Mouse (Mus musculus) lung, postnatal 14 days (tissue): ENCODE results near the gene Cep170.
A peak's percentile ranks its signal among the peaks of the same experiment; 100 is the strongest.

Experiments used
- DNase-seq: peaks from one replicate; pipeline ENCODE4 v3.0.0; 2021

The Cep170 gene

GRCm38 (mm10) chr1:176824611-176825010 is 10.7 kb upstream of the Cep170 start:
- DNase-seq: no peak

GRCm38 (mm10) chr1:176823889-176824288 is 10.0 kb upstream of the Cep170 start:
- no peak for DNase-seq

- DNase-seq: no peak
These were observed 9.1 kb upstream of the Cep170 start for GRCm38 (mm10) chr1:176822949-176823348.

GRCm38 (mm10) chr1:176821929-176822328 is 8.1 kb upstream of the Cep170 start:
- no peak for DNase-seq

- DNase-seq: peak; percentile 64
These were observed 4.9 kb upstream of the Cep170 start for GRCm38 (mm10) chr1:176818763-176819162.

- DNase-seq: no peak
These were observed 4.3 kb upstream of the Cep170 start for GRCm38 (mm10) chr1:176818147-176818546.

GRCm38 (mm10) chr1:176816728-176817127 is 2.9 kb upstream of the Cep170 start:
- DNase-seq: no peak

GRCm38 (mm10) chr1:176814591-176815062 is 760 bp upstream of the Cep170 start, which contains the start of gene Sdccag8:
TSS of gene Sdccag8 (plus strand) at chr1:176814660.
- DNase-seq: peak; percentile 94

- peak; percentile 68 for DNase-seq
These were observed 403 bp downstream of the Cep170 start for GRCm38 (mm10) chr1:176813292-176814035.

GRCm38 (mm10) chr1:176812491-176813291 is 1.2 kb downstream of the Cep170 start:
- DNase-seq: no peak

GRCm38 (mm10) chr1:176811892-176812291 is 2.0 kb downstream of the Cep170 start:
- DNase-seq: no peak

- no peak for DNase-seq
These were observed 3.7 kb downstream of the Cep170 start for GRCm38 (mm10) chr1:176810161-176810560.

GRCm38 (mm10) chr1:176800728-176801365 is 13.0 kb downstream of the Cep170 start:
- peak; percentile 64 for DNase-seq

GRCm38 (mm10) chr1:176798673-176799072 is 15.2 kb downstream of the Cep170 start:
- DNase-seq: no peak

- no peak for DNase-seq
These were observed 21.7 kb downstream of the Cep170 start for GRCm38 (mm10) chr1:176792175-176792574.

- DNase-seq: no peak
These were observed 24.5 kb downstream of the Cep170 start for GRCm38 (mm10) chr1:176789326-176789725.

- no peak for DNase-seq
These were observed 39.3 kb downstream of the Cep170 start for GRCm38 (mm10) chr1:176774533-176774932.

GRCm38 (mm10) chr1:176762295-176762694 is 51.6 kb downstream of the Cep170 start:
- DNase-seq: no peak

- no peak for DNase-seq
These were observed 53.2 kb downstream of the Cep170 start for GRCm38 (mm10) chr1:176760673-176761072.

- no peak for DNase-seq
These were observed 58.3 kb downstream of the Cep170 start for GRCm38 (mm10) chr1:176755586-176755985.

GRCm38 (mm10) chr1:176753861-176754718 is 59.8 kb downstream of the Cep170 start:
- no peak for DNase-seq

GRCm38 (mm10) chr1:176749708-176750107 is 64.2 kb downstream of the Cep170 start:
- no peak for DNase-seq
